Comparison of ENCODE assay signal across 7 mouse cellular contexts in genomic region chr2:90904076-90904855, GRCm38 (mm10). TPM values are rescaled to one million over a fixed set of nuclear protein-coding genes. Genes with fewer than 3 reads are reported as not detected.
A peak's percentile ranks its signal among the peaks of the same experiment; 100 is the strongest.
DNase-seq lines count a peak whose midpoint lies in the region; ATAC-seq and TF ChIP-seq lines count a peak whose summit lies in the region.

Gene Kbtbd4, plus strand, starts transcription at chr2:90904740.
Gene Ndufs3, minus strand, starts transcription at chr2:90904827.

- peak within 1 kb of the TSS; percentile 96 for H3K4me3 ChIP-seq in intestine, embryonic 15.5 days (replicated peaks)
- peak within 1 kb of the TSS; percentile 92 for H3K4me3 ChIP-seq in midbrain, embryonic 12.5 days
- peak within 1 kb of the TSS; percentile 75 for H3K4me3 ChIP-seq in small intestine, adult 2 months (ENCODE audit: low read depth, low read length)

- TF ChIP-seq CTCF in small intestine, adult 2 months (IDR thresholded peaks at IDR 0.05; ENCODE audit: extremely low read depth, insufficient read length, insufficient replicate concordance, low read depth, low read length), result no peak

- under 1% methylated on average over 43 of the region's 43 CpGs for WGBS in intestine, embryonic 15.5 days
- WGBS in midbrain, embryonic 12.5 days, result under 1% methylated on average over 36 of the region's 43 CpGs
- under 1% methylated on average over 43 of the region's 43 CpGs for WGBS in small intestine, adult 2 months

- TF ChIP-seq POLR2A in small intestine, adult 2 months (IDR thresholded peaks at IDR 0.05; ENCODE audit: low read depth, low read length), result peak; percentile 88

- peaks cover 12% of the 10 kb centered on the region for H3K36me3 ChIP-seq in intestine, embryonic 15.5 days
- peaks cover 46% of the 10 kb centered on the region for H3K36me3 ChIP-seq in midbrain, embryonic 12.5 days
- H3K36me3 ChIP-seq in small intestine, adult 2 months (ENCODE audit: control insufficient read depth, insufficient read depth, low read length), result peaks cover 30% of the 10 kb centered on the region

- H3K4me2 ChIP-seq in intestine, embryonic 15.5 days (replicated peaks), result peak within 1 kb of the TSS; percentile 65
- peak within 1 kb of the TSS; percentile 79 for H3K4me2 ChIP-seq in midbrain, embryonic 12.5 days (replicated peaks)

- H3K9me3 ChIP-seq in intestine, embryonic 15.5 days, result no peaks in the 10 kb centered on the region
- no peaks in the 10 kb centered on the region for H3K9me3 ChIP-seq in midbrain, embryonic 12.5 days

- H3K27me3 ChIP-seq in intestine, embryonic 15.5 days (replicated peaks), result no peaks in the 10 kb centered on the region
- H3K27me3 ChIP-seq in midbrain, embryonic 12.5 days, result no peaks in the 10 kb centered on the region
- H3K27me3 ChIP-seq in small intestine, adult 2 months (ENCODE audit: control insufficient read depth, insufficient read depth, low read length), result no peaks in the 10 kb centered on the region

- H3K27ac ChIP-seq in intestine, embryonic 15.5 days, result peak within 1 kb of the TSS; percentile 97
- H3K27ac ChIP-seq in midbrain, embryonic 12.5 days (replicated peaks), result peak within 1 kb of the TSS; percentile 89
- peak within 1 kb of the TSS; percentile 84 for H3K27ac ChIP-seq in small intestine, adult 2 months (ENCODE audit: insufficient read depth, low read depth, low read length)

- intact Hi-C loops in gastrocnemius, postnatal 36 days (cut with DNase I), result no loop called here
- intact Hi-C loops in left cerebral cortex, postnatal 4 days (cut with DNase I), result no loop called here

- peak within 1 kb of the TSS; percentile 98 for H3K9ac ChIP-seq in intestine, embryonic 15.5 days
- H3K9ac ChIP-seq in midbrain, embryonic 12.5 days (replicated peaks), result peak within 1 kb of the TSS; percentile 94

- peak; percentile 98 for ATAC-seq in intestine, embryonic 15.5 days
- peak; percentile 95 for ATAC-seq in midbrain, embryonic 12.5 days (ENCODE audit: low FRiP score, low read depth)

- peaks cover 9% of the 10 kb centered on the region for H3K4me1 ChIP-seq in intestine, embryonic 15.5 days (replicated peaks)
- H3K4me1 ChIP-seq in midbrain, embryonic 12.5 days, result peaks cover 27% of the 10 kb centered on the region
- H3K4me1 ChIP-seq in small intestine, adult 2 months (ENCODE audit: control insufficient read depth, insufficient read depth, insufficient read length, low read length), result peaks cover 10% of the 10 kb centered on the region; the same call in 1 of the 2 replicates

- DNase-seq in adrenal gland, adult 2 months, result peak; percentile 91
- DNase-seq in embryo, embryonic 11.5 days (ENCODE audit: low read depth, low spot score), result peak; percentile 85
- DNase-seq in gastrocnemius, postnatal 36 days, result peak; percentile 84 to 85
- peak; percentile 87 for DNase-seq in left cerebral cortex, postnatal 4 days

RNA-seq across cellular contexts. Expression of gene Kbtbd4, which starts in this region (rescaled TPM):
- total RNA-seq in adrenal gland, adult 2 months (2021), result 10 to 100 TPM; 30.0 to 31.2 TPM
- polyA plus RNA-seq in adrenal gland, adult 2 months (2012; rRNA removed), result 15.6 and 20.2 TPM in 2 replicates
- total RNA-seq in gastrocnemius, postnatal 36 days (2021), result 10 to 100 TPM; 13.6 to 14.2 TPM
- 27.8 and 29.8 TPM in 2 replicates for polyA plus RNA-seq in intestine, embryonic 15.5 days (2015; fragmentation: Nextera tagmentation; extraction: Ambion mirVana)
- total RNA-seq in left cerebral cortex, postnatal 4 days (2021), result 10 to 100 TPM; 37.5 to 43.6 TPM
- polyA plus RNA-seq in midbrain, embryonic 12.5 days (2016; fragmentation: Nextera tagmentation; extraction: Ambion mirVana), result 53.5 and 54.5 TPM in 2 replicates
- 5.9 and 9.6 TPM in 2 replicates for polyA plus RNA-seq in small intestine, adult 2 months (2012; rRNA removed)

RNA-seq across cellular contexts. Expression of gene Ndufs3, which starts in this region (rescaled TPM):
- total RNA-seq in adrenal gland, adult 2 months (2021), result 100 to 1,000 TPM; 337 to 401 TPM
- 176 and 178 TPM in 2 replicates for polyA plus RNA-seq in adrenal gland, adult 2 months (2012; rRNA removed)
- 100 to 1,000 TPM; 448 to 474 TPM for total RNA-seq in gastrocnemius, postnatal 36 days (2021)
- polyA plus RNA-seq in intestine, embryonic 15.5 days (2015; fragmentation: Nextera tagmentation; extraction: Ambion mirVana), result 276 and 282 TPM in 2 replicates
- total RNA-seq in left cerebral cortex, postnatal 4 days (2021), result 100 to 1,000 TPM; 158 to 162 TPM
- polyA plus RNA-seq in midbrain, embryonic 12.5 days (2016; fragmentation: Nextera tagmentation; extraction: Ambion mirVana), result 187 and 196 TPM in 2 replicates
- polyA plus RNA-seq in small intestine, adult 2 months (2012; rRNA removed), result 65.7 and 119 TPM in 2 replicates

Comparison
In these comparisons a context has a peak if more than half of its experiments do, and no peak if none do; other contexts are left out.
1. Peak in every context shown above with its lines: DNase-seq, ATAC-seq, H3K4me3 ChIP-seq and H3K27ac ChIP-seq.